38 mouse cellular contexts compared by ENCODE assay signal in the genomic region with DNA sequence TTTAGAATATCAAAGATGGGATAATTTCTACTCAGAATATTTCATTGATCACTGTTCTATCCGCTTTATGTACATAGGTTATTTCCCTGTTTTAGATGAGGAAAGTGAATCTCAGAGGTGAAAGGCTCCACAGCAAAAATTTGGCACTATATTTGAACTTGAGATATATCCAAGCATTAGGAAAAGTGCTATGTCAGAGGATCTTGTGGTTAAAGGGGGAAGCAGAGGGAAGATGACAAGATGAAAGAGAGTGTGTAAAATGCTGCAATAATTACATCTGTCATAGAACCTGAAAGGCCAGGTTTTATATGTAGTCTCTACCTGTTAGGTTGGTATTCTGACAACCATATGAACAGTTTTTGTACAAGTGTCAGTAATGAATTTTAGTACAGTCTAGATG. TPM values are rescaled to one million over a fixed set of nuclear protein-coding genes. Genes with fewer than 3 reads are reported as not detected.
"Had no signal": no experiment of that assay in that cellular context is flagged by ENCODE, and none has a peak within 500 bp of the region (broad histone marks: within the 10 kb centered on the region; RNA-seq: fewer than 3 reads in every experiment).

No protein-coding gene starts in this region.

- H3K4me1 ChIP-seq: embryonic facial prominence, embryonic 12.5 days; embryonic facial prominence, embryonic 13.5 days; embryonic facial prominence, embryonic 15.5 days; forebrain, embryonic 10.5 days; forebrain, embryonic 12.5 days; forebrain, embryonic 13.5 days; forebrain, embryonic 15.5 days; heart, embryonic 10.5 days; heart, embryonic 12.5 days had no signal

- DNase-seq: cerebellum, adult 9-10 months; cerebellum, adult 9-11 months; cerebellum, postnatal 10 days; cerebellum, postnatal 14 days; cerebellum, postnatal 25 days; cerebellum, postnatal 36 days; forebrain, postnatal 0 days; gastrocnemius, adult 2 months; gastrocnemius, postnatal 10 days; gastrocnemius, postnatal 14 days; gastrocnemius, postnatal 25 days; gastrocnemius, postnatal 36 days; heart, adult 11 months; heart, adult 18-20 months; heart, adult 2 months had no signal

- H3K9me3 ChIP-seq: embryonic facial prominence, embryonic 12.5 days; embryonic facial prominence, embryonic 13.5 days; embryonic facial prominence, embryonic 15.5 days; forebrain, embryonic 10.5 days; forebrain, embryonic 12.5 days; forebrain, embryonic 13.5 days; forebrain, embryonic 15.5 days; heart, embryonic 10.5 days; heart, embryonic 12.5 days had no signal

- H3K36me3 ChIP-seq: embryonic facial prominence, embryonic 12.5 days; embryonic facial prominence, embryonic 13.5 days; embryonic facial prominence, embryonic 15.5 days; forebrain, embryonic 10.5 days; forebrain, embryonic 12.5 days; forebrain, embryonic 15.5 days; heart, embryonic 10.5 days; heart, embryonic 12.5 days had no signal

- H3K27me3 ChIP-seq: embryonic facial prominence, embryonic 12.5 days; embryonic facial prominence, embryonic 13.5 days; embryonic facial prominence, embryonic 15.5 days; forebrain, embryonic 12.5 days; forebrain, embryonic 13.5 days; forebrain, embryonic 15.5 days; heart, embryonic 12.5 days had no signal

- H3K4me2 ChIP-seq: embryonic facial prominence, embryonic 12.5 days; embryonic facial prominence, embryonic 13.5 days; embryonic facial prominence, embryonic 15.5 days; forebrain, embryonic 12.5 days; forebrain, embryonic 13.5 days; forebrain, embryonic 15.5 days; heart, embryonic 11.5 days; heart, embryonic 12.5 days had no signal

- H3K9ac ChIP-seq: embryonic facial prominence, embryonic 12.5 days; embryonic facial prominence, embryonic 13.5 days; embryonic facial prominence, embryonic 15.5 days; forebrain, embryonic 12.5 days; forebrain, embryonic 13.5 days; forebrain, embryonic 15.5 days; forebrain, postnatal 0 days; heart, embryonic 12.5 days had no signal

- H3K4me3 ChIP-seq: embryonic facial prominence, embryonic 12.5 days; embryonic facial prominence, embryonic 13.5 days; embryonic facial prominence, embryonic 15.5 days; erythroblast, embryonic 14.5 days; forebrain, embryonic 10.5 days; forebrain, embryonic 12.5 days; forebrain, embryonic 13.5 days; forebrain, embryonic 15.5 days; gastrocnemius, adult 2 months; heart, adult 2 months; heart, embryonic 10.5 days; heart, embryonic 12.5 days had no signal

- H3K27ac ChIP-seq: embryonic facial prominence, embryonic 12.5 days; embryonic facial prominence, embryonic 13.5 days; embryonic facial prominence, embryonic 15.5 days; forebrain, embryonic 10.5 days; forebrain, embryonic 12.5 days; forebrain, embryonic 13.5 days; forebrain, embryonic 15.5 days; gastrocnemius, adult 2 months; heart, adult 2 months; heart, embryonic 10.5 days had no signal

- ATAC-seq: forebrain, embryonic 13.5 days; forebrain, embryonic 14.5 days; forebrain, embryonic 15.5 days; forebrain, embryonic 16.5 days; forebrain, postnatal 0 days had no signal

RNA-seq across cellular contexts. Expression of gene Rgs21, which starts 35.7 kb away (rescaled TPM):
- total RNA-seq: forebrain, postnatal 0 days; gastrocnemius, adult 18-20 months; gastrocnemius, adult 2 months; gastrocnemius, adult 8-10 months; gastrocnemius, postnatal 10 days; gastrocnemius, postnatal 14 days; gastrocnemius, postnatal 25 days; gastrocnemius, postnatal 36 days; gastrocnemius, postnatal 4 days; granulocyte monocyte progenitor cell, adult 5-6 weeks; heart, adult 18-20 months; heart, adult 2 months; heart, adult 8-10 months had no signal
- polyA plus RNA-seq: cortical plate, adult 2 months; embryonic facial prominence, embryonic 11.5 days; embryonic facial prominence, embryonic 12.5 days; embryonic facial prominence, embryonic 13.5 days; embryonic facial prominence, embryonic 15.5 days; erythroblast, embryonic 14.5 days; forebrain, embryonic 10.5 days; forebrain, embryonic 11.5 days; forebrain, embryonic 12.5 days; forebrain, embryonic 13.5 days; forebrain, embryonic 14.5 days; forebrain, embryonic 15.5 days; forebrain, embryonic 16.5 days; forebrain, postnatal 0 days; frontal cortex, adult 2 months; gonadal fat pad, adult 2 months; heart, adult 2 months; heart, embryonic 10.5 days; heart, embryonic 11.5 days; heart, embryonic 12.5 days had no signal
